Mouse (Mus musculus) embryo, embryonic 10 days (tissue): ENCODE measurements around the gene Olfr303.
"Not testable (repeated sequence)": the region's sequence is repeated elsewhere in the genome, so short reads cannot be mapped to it uniquely, and the experiment has no call there.

ENCODE experiments used
- DNase-seq: peaks from one replicate; pipeline ENCODE4 v3.0.0-alpha.2; 2015; ENCODE audit warnings: low spot score

Gene Olfr303

GRCm38 (mm10) chr7:86397689-86398088 is at the start of gene Olfr303:
Gene Olfr303, minus strand, starts transcription at chr7:86397789.
- no peak for DNase-seq

GRCm38 (mm10) chr7:86403546-86403945 is 6.0 kb upstream of the Olfr303 start, which contains the start of gene Olfr301:
Gene Olfr301, plus strand, starts transcription at chr7:86403846.
- no peak for DNase-seq

DNA sequence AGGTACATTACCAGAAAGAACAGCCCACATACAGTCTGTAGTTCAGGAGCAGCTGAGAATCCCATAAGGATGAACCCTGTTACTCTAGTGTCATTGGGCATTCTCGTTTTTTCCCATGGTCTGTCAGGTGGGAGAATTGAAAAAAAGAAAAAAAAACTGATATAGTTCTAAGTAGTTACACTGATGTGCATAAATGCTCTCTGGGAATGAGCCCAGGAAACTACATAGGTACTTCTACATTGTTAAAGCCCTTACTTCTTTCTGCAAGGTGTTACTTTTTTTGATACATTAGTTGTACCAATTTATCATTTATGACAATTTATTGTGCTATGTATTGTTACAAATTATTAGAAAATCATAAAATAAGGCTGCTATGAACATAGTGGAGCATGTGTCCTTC is 11.0 kb downstream of the Olfr303 start, which contains the start of gene Olfr304:
Gene Olfr304, minus strand, starts transcription at position 101 of the 400 bp plus-strand sequence.
- DNase-seq = no peak

- peak; percentile 4 for DNase-seq
These were observed 11.8 kb downstream of the Olfr303 start for GRCm38 (mm10) chr7:86385769-86386168.

DNA sequence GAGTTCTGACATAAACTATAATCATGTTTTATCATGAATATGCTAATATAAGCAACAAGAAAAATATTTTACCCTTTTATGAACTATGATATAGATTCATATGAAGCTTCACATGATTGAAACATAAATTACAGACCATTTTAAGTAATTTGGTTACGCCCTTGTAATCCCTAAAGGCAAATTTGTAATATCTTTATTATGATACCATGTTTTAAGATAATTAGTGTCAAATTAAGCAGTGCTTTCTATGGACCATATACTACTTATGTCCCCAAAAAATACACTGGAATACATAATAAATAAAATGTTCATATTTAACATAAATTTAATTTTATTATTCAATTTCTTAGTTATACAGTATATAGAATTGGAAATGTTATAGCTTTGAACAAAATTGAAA is 30.8 kb downstream of the Olfr303 start, which contains the start of gene Olfr305:
Gene Olfr305, minus strand, starts transcription at position 101 of the 400 bp plus-strand sequence.
- no peak for DNase-seq

GRCm38 (mm10) chr7:86346296-86346695 is 51.3 kb downstream of the Olfr303 start:
- not testable (repeated sequence) for DNase-seq

- DNase-seq = no peak
These were observed 53.3 kb downstream of the Olfr303 start for GRCm38 (mm10) chr7:86344253-86344652.

DNA sequence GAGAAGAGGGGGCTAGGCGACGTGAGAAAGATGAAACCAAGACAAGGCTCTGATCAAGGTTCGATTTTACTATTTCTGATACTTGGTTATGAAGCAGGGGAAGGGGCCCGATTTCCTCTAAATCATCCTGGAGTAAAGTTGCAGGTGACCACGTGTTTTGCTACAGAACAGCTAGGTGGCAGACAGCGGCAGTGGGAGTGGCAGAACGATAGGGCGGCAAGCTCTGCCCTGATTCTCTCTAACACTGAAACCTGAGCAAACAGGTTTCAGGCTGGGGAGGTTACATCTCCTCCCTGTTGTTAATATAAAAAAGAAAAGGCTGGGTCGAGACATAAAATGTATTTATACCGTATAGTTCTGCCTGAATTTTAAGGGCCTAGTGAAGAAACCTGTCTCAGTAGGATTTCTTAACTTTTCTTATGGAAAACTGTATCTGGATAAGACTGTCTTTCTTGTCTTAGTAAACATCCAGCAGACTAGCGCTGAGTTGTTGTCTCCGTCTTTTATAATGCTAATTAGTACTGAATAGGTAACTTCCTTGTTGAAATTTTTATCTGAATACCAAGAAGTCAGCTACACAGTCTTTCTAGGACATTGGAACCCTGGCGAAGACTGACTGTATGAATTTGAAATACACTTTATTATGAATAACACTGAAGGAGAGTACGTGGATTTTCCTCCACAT is 54.6 kb downstream of the Olfr303 start:
- DNase-seq = no peak
